Mouse (Mus musculus) liver, postnatal 0 days (tissue): ENCODE results near the gene Rph3a. TPM values are rescaled to one million over a fixed set of nuclear protein-coding genes. Genes with fewer than 3 reads are reported as not detected.

Source experiments
- ATAC-seq: fragments of 200-750 bp; cut with Nextera tagmentation; 2 replicates; pipeline ENCODE4 v1.8.0; 2017; ENCODE audit warnings: mild to moderate bottlenecking, moderate library complexity
- DNase-seq: peaks from one replicate; pipeline ENCODE4 v3.0.0-alpha.2; 2016
- H3K27ac ChIP-seq: fragments of 300-500 bp; sonication (generic); 2 replicates; pipeline ENCODE4 v1.5.1; 2014; ENCODE audit warnings: antibody characterized with exemption, moderate library complexity, mild to moderate bottlenecking, low read depth
- H3K27me3 ChIP-seq: fragments of 300-500 bp; sonication (generic); 2 replicates; pipeline ENCODE4 v1.6.1; 2014; ENCODE audit warnings: low read length, control low read depth, mixed read lengths; ENCODE audit not compliant: insufficient read depth
- H3K36me3 ChIP-seq: fragments of 300-500 bp; sonication (generic); replicated peaks from 2 replicates; pipeline ENCODE4 v1.6.1; 2014; ENCODE audit warnings: mild to moderate bottlenecking, control low read depth, low read length, moderate library complexity, mixed read lengths; ENCODE audit not compliant: insufficient read depth
- H3K4me1 ChIP-seq: fragments of 300-500 bp; sonication (generic); 2 replicates; pipeline ENCODE4 v1.6.1; 2014; ENCODE audit warnings: antibody characterized with exemption, mild to moderate bottlenecking, control low read depth; ENCODE audit not compliant: insufficient read depth
- H3K4me2 ChIP-seq: fragments of 300-500 bp; sonication (generic); 2 replicates; pipeline ENCODE4 v1.6.1; 2014; ENCODE audit warnings: low read depth, mild to moderate bottlenecking, low read length, moderate library complexity, mixed read lengths
- H3K4me3 ChIP-seq: fragments of 300-500 bp; sonication (generic); 2 replicates; pipeline ENCODE4 v1.5.1; 2014; ENCODE audit warnings: low read depth, low read length
- H3K9ac ChIP-seq: fragments of 300-500 bp; sonication (generic); replicated peaks from 2 replicates; pipeline ENCODE4 v1.6.1; 2014; ENCODE audit warnings: mild to moderate bottlenecking, moderate library complexity
- H3K9me3 ChIP-seq: fragments of 300-500 bp; sonication (generic); 2 replicates; pipeline ENCODE4 v1.6.1; 2016; ENCODE audit warnings: mild to moderate bottlenecking, control low read depth, low read length, mixed read lengths
- CTCF ChIP-seq: sonication (generic); IDR thresholded peaks from 2 replicates; pipeline ENCODE4 v1.5.1; 2016; ENCODE audit warnings: antibody characterized with exemption, low read depth
- EP300 ChIP-seq: IDR thresholded peaks from 2 replicates; pipeline ENCODE4 v1.6.1; 2016; ENCODE audit warnings: antibody characterized with exemption, low read depth, mild to moderate bottlenecking
- WGBS: fragments of 180-500 bp; shearing (Covaris S2); extraction: QIAGEN DNeasy Blood & Tissue Kit; methylation state at CpG from one replicate; pipeline ENCODE4 v1.1.7; 2014; ENCODE audit not compliant: insufficient replicate concordance; 5-methylcytosine and 5-hydroxymethylcytosine counted together
- polyA plus RNA-seq: library from polyadenylated mRNA; unstranded; fragments of >200 nt; fragmentation: Nextera tagmentation; extraction: Ambion mirVana; gene quantifications from 2 replicates; pipeline ENCODE4 v1.2.1, GENCODE M21; 2015

Rph3a gene
- polyA plus RNA-seq, 1 experiment from 2014 or later: 0.02 TPM

DNA sequence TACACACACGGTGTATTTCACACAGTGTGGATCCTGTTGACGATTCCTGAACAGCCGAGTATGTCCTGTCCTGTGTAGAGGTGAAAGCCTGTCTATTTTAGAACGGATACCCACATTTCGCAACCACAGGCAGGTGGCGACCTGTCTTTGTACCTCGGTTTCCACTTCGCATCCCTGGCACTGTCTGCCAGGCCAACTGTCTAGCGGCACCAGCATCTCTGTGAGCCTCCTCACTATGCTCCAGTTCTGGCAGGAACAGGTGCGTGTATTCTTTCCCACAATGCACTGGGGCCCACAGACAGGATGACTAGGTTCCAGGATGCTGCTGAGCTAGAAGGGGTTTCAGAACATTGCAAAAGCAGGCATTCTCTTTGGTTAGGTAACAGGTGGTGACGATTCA is 28.7 kb downstream of the Rph3a start:
- H3K4me3 ChIP-seq: no peak overlapping the region
- peaks cover 2% of the 10 kb centered on the region; the same call in 1 of the 2 replicates for H3K9me3 ChIP-seq
- H3K36me3 ChIP-seq: no peaks in the 10 kb centered on the region
- DNase-seq (no peak), ATAC-seq (no peak)
- H3K4me1 ChIP-seq: no peaks in the 10 kb centered on the region
- no peak overlapping the region for H3K4me2 ChIP-seq
- H3K9ac ChIP-seq: no peak overlapping the region
- WGBS: 87% methylated on average over 11 of the region's 11 CpGs
- H3K27ac ChIP-seq: no peak overlapping the region
- no peak for TF ChIP-seq EP300
- no peak for TF ChIP-seq CTCF
- no peaks in the 10 kb centered on the region for H3K27me3 ChIP-seq

- H3K27me3 ChIP-seq: no peaks in the 10 kb centered on the region
- peak; percentile 18 for TF ChIP-seq CTCF
- TF ChIP-seq EP300: no peak
- H3K27ac ChIP-seq: no peak overlapping the region
- H3K4me1 ChIP-seq: no peaks in the 10 kb centered on the region
- H3K4me2 ChIP-seq: no peak overlapping the region
- no peak for DNase-seq
- H3K4me3 ChIP-seq: no peak overlapping the region
- ATAC-seq: no peak
- WGBS: 71% methylated on average over 2 of the region's 2 CpGs
- H3K36me3 ChIP-seq: no peaks in the 10 kb centered on the region
- no peak overlapping the region for H3K9ac ChIP-seq
- peaks cover 2% of the 10 kb centered on the region; the same call in 1 of the 2 replicates for H3K9me3 ChIP-seq
Observed at GRCm38 (mm10) chr5:120980116-120980515, 29.8 kb downstream of the Rph3a start.

DNA sequence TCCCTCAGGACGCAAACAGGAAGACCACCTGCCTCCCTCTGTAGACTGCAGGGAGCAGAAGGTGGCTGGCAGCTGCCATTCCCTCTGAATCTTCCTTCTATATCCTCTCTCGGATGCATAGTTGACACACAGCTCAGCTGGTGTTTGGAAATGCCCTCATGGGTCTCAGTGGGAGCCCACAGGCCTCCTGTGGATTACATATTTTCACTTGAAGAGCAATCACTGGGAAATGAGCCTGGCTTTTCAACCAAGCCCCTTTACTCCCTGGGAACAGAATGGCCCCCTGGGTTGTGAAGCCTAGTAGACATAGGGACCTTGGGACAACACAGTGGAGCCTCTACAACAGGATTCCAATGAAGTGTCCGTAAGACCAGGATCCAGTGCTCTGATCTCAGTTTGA is 33.8 kb downstream of the Rph3a start:
- Histone ChIP-seq H3K27ac (no peak overlapping the region), H3K4me2 (no peak overlapping the region), H3K9me3 (peaks cover 2% of the 10 kb centered on the region; the same call in 1 of the 2 replicates), H3K9ac (no peak overlapping the region), H3K36me3 (no peaks in the 10 kb centered on the region), H3K27me3 (no peaks in the 10 kb centered on the region), H3K4me1 (no peaks in the 10 kb centered on the region), H3K4me3 (no peak overlapping the region)
- ATAC-seq (no peak), DNase-seq (no peak)
- TF ChIP-seq CTCF (no peak), EP300 (no peak)
- WGBS: 39% methylated on average over 3 of the region's 3 CpGs

DNA sequence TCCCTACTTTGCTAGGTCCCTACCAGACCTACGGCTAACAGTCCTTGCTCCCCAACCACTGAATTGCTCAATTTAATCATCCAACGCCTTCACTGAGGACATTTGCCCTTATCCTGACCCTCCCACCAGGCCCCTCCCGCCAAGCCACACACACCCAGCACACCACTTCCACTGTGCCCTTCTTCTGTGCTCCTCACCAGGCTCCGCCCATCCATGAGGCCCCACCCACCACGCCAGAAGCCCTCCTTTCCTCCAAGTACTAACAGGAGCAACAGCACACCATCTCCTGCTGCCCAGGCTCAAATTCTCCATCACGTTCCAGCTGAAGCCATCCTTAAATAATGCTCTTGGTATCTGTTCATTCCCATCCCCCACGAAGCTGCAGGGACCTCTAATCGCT is 35.4 kb downstream of the Rph3a start:
- WGBS: 42% methylated on average over 8 of the region's 8 CpGs
- Histone ChIP-seq H3K27me3 (no peaks in the 10 kb centered on the region), H3K4me3 (no peak overlapping the region), H3K9ac (no peak overlapping the region), H3K9me3 (no peaks in the 10 kb centered on the region), H3K36me3 (no peaks in the 10 kb centered on the region), H3K27ac (no peak overlapping the region), H3K4me2 (no peak overlapping the region), H3K4me1 (no peaks in the 10 kb centered on the region)
- no peak for ATAC-seq
- no peak for DNase-seq
- no peak for TF ChIP-seq CTCF
- no peak for TF ChIP-seq EP300

GRCm38 (mm10) chr5:120972278-120972677 is 37.6 kb downstream of the Rph3a start:
- Histone ChIP-seq H3K36me3 (no peaks in the 10 kb centered on the region), H3K4me2 (no peak overlapping the region), H3K27ac (no peak overlapping the region), H3K4me1 (no peaks in the 10 kb centered on the region), H3K9me3 (no peaks in the 10 kb centered on the region), H3K9ac (no peak overlapping the region), H3K4me3 (no peak overlapping the region), H3K27me3 (no peaks in the 10 kb centered on the region)
- DNase-seq (no peak), ATAC-seq (no peak)
- 75% methylated on average over 6 of the region's 6 CpGs for WGBS
- no peak for TF ChIP-seq EP300
- TF ChIP-seq CTCF: no peak

- Histone ChIP-seq H3K36me3 (no peaks in the 10 kb centered on the region), H3K4me2 (no peak overlapping the region), H3K27ac (no peak overlapping the region), H3K4me1 (no peaks in the 10 kb centered on the region), H3K4me3 (no peak overlapping the region), H3K9ac (no peak overlapping the region), H3K9me3 (no peaks in the 10 kb centered on the region), H3K27me3 (no peaks in the 10 kb centered on the region)
- WGBS: 72% methylated on average over 1 of the region's 1 CpGs
- ATAC-seq: no peak
- no peak for TF ChIP-seq EP300
- no peak for TF ChIP-seq CTCF
- no peak for DNase-seq
Observed at GRCm38 (mm10) chr5:120971326-120971725, 38.6 kb downstream of the Rph3a start.

GRCm38 (mm10) chr5:120969703-120970102 is 40.2 kb downstream of the Rph3a start:
- 33% methylated on average over 4 of the region's 4 CpGs for WGBS
- Histone ChIP-seq H3K36me3 (no peaks in the 10 kb centered on the region), H3K27me3 (no peaks in the 10 kb centered on the region), H3K9me3 (no peaks in the 10 kb centered on the region), H3K4me3 (no peak overlapping the region), H3K4me1 (no peaks in the 10 kb centered on the region), H3K4me2 (no peak overlapping the region), H3K9ac (no peak overlapping the region), H3K27ac (no peak overlapping the region)
- ATAC-seq: no peak
- DNase-seq: no peak
- TF ChIP-seq EP300 (no peak), CTCF (no peak)
